Mouse (Mus musculus): Measurements from ENCODE around the gene Frmd8. TPM values are rescaled to one million over a fixed set of nuclear protein-coding genes. Genes with fewer than 3 reads are reported as not detected.

The Frmd8 gene
- total and polyA plus RNA-seq, 2 experiments: 5.2 to 14.2 TPM

GRCm38 (mm10) chr19:5848032-5848825 lies 26.8 kb downstream of the Frmd8 start:
- no peak for TF ChIP-seq CTCF (IDR thresholded peaks at IDR 0.05; ENCODE audit: low read depth, low read length)
- 0 out of 2 replicates have a peak, but pooled peaks have one; percentile 4 for TF ChIP-seq POLR2A (IDR thresholded peaks at IDR 0.05; ENCODE audit: extremely low read depth, insufficient read depth, low read length)
- Histone ChIP-seq H3K27me3 (ENCODE audit: control insufficient read depth, insufficient read depth, low read length) (no peaks in the 10 kb centered on the region), H3K9ac (ENCODE audit: low read depth, low read length) (peak overlapping the region; percentile 83), H3K4me3 (ENCODE audit: insufficient read depth, low read depth, low read length) (peak overlapping the region; percentile 51), H3K79me2 (ENCODE audit: control insufficient read depth, insufficient read depth, low read length) (peaks cover 13% of the 10 kb centered on the region), H3K27ac (replicated peaks; ENCODE audit: insufficient read depth, low read depth, low read length) (peak overlapping the region; percentile 96), H3K4me1 (ENCODE audit: control insufficient read depth, insufficient read depth, low read length) (peaks cover 25% of the 10 kb centered on the region), H3K36me3 (ENCODE audit: control insufficient read depth, insufficient read depth, low read length) (no peaks in the 10 kb centered on the region)
- WGBS: 7% methylated on average over 14 of the region's 14 CpGs
- DNase-seq (ENCODE audit: extremely low read depth, low read depth, low spot score): peak; percentile 87

GRCm38 (mm10) chr19:5847306-5847796 lies 27.7 kb downstream of the Frmd8 start:
- Histone ChIP-seq H3K79me2 (ENCODE audit: control insufficient read depth, insufficient read depth, low read length) (peaks cover 13% of the 10 kb centered on the region), H3K4me3 (ENCODE audit: insufficient read depth, low read depth, low read length) (no peak overlapping the region), H3K36me3 (ENCODE audit: control insufficient read depth, insufficient read depth, low read length) (no peaks in the 10 kb centered on the region), H3K27me3 (ENCODE audit: control insufficient read depth, insufficient read depth, low read length) (no peaks in the 10 kb centered on the region), H3K27ac (replicated peaks; ENCODE audit: insufficient read depth, low read depth, low read length) (peak overlapping the region; percentile 96), H3K9ac (ENCODE audit: low read depth, low read length) (peak overlapping the region; percentile 83), H3K4me1 (ENCODE audit: control insufficient read depth, insufficient read depth, low read length) (peaks cover 25% of the 10 kb centered on the region)
- DNase-seq (ENCODE audit: extremely low read depth, low read depth, low spot score): peak; percentile 61
- TF ChIP-seq CTCF (IDR thresholded peaks at IDR 0.05; ENCODE audit: low read depth, low read length): no peak
- no peak for TF ChIP-seq POLR2A (IDR thresholded peaks at IDR 0.05; ENCODE audit: extremely low read depth, insufficient read depth, low read length)
- WGBS: 27% methylated on average over 4 of the region's 4 CpGs

GRCm38 (mm10) chr19:5846557-5847305 lies 28.3 kb downstream of the Frmd8 start:
- peak; percentile 48; the same call in 1 of the 2 replicates for TF ChIP-seq POLR2A (IDR thresholded peaks at IDR 0.05; ENCODE audit: extremely low read depth, insufficient read depth, low read length)
- TF ChIP-seq CTCF (IDR thresholded peaks at IDR 0.05; ENCODE audit: low read depth, low read length): no peak
- H3K36me3 ChIP-seq (ENCODE audit: control insufficient read depth, insufficient read depth, low read length): no peaks in the 10 kb centered on the region
- peak; percentile 96 for DNase-seq (ENCODE audit: extremely low read depth, low read depth, low spot score)
- peaks cover 13% of the 10 kb centered on the region for H3K79me2 ChIP-seq (ENCODE audit: control insufficient read depth, insufficient read depth, low read length)
- H3K4me3 ChIP-seq (ENCODE audit: insufficient read depth, low read depth, low read length): no peak overlapping the region
- no peaks in the 10 kb centered on the region for H3K27me3 ChIP-seq (ENCODE audit: control insufficient read depth, insufficient read depth, low read length)
- peaks cover 20% of the 10 kb centered on the region for H3K4me1 ChIP-seq (ENCODE audit: control insufficient read depth, insufficient read depth, low read length)
- peak overlapping the region; percentile 83 for H3K9ac ChIP-seq (ENCODE audit: low read depth, low read length)
- WGBS: 0% methylated on average over 16 of the region's 16 CpGs
- H3K27ac ChIP-seq (replicated peaks; ENCODE audit: insufficient read depth, low read depth, low read length): peak overlapping the region; percentile 96

GRCm38 (mm10) chr19:5846154-5846553 lies 28.9 kb downstream of the Frmd8 start:
- H3K4me3 ChIP-seq (ENCODE audit: insufficient read depth, low read depth, low read length): peak overlapping the region; percentile 11
- no peak for DNase-seq (ENCODE audit: extremely low read depth, low read depth, low spot score)
- TF ChIP-seq CTCF (IDR thresholded peaks at IDR 0.05; ENCODE audit: low read depth, low read length): no peak
- no peak for TF ChIP-seq POLR2A (IDR thresholded peaks at IDR 0.05; ENCODE audit: extremely low read depth, insufficient read depth, low read length)
- no peaks in the 10 kb centered on the region for H3K27me3 ChIP-seq (ENCODE audit: control insufficient read depth, insufficient read depth, low read length)
- no peaks in the 10 kb centered on the region for H3K36me3 ChIP-seq (ENCODE audit: control insufficient read depth, insufficient read depth, low read length)
- H3K9ac ChIP-seq (ENCODE audit: low read depth, low read length): peak overlapping the region; percentile 75
- peaks cover 13% of the 10 kb centered on the region for H3K79me2 ChIP-seq (ENCODE audit: control insufficient read depth, insufficient read depth, low read length)
- H3K4me1 ChIP-seq (ENCODE audit: control insufficient read depth, insufficient read depth, low read length): peaks cover 15% of the 10 kb centered on the region
- WGBS: 3% methylated on average over 7 of the region's 7 CpGs
- H3K27ac ChIP-seq (replicated peaks; ENCODE audit: insufficient read depth, low read depth, low read length): peak overlapping the region; percentile 96

- Histone ChIP-seq H3K79me2 (ENCODE audit: control insufficient read depth, insufficient read depth, low read length) (peaks cover 13% of the 10 kb centered on the region), H3K27ac (replicated peaks; ENCODE audit: insufficient read depth, low read depth, low read length) (peak overlapping the region; percentile 96), H3K27me3 (ENCODE audit: control insufficient read depth, insufficient read depth, low read length) (no peaks in the 10 kb centered on the region), H3K4me1 (ENCODE audit: control insufficient read depth, insufficient read depth, low read length) (peaks cover 11% of the 10 kb centered on the region), H3K36me3 (ENCODE audit: control insufficient read depth, insufficient read depth, low read length) (no peaks in the 10 kb centered on the region), H3K9ac (ENCODE audit: low read depth, low read length) (peak overlapping the region; percentile 81), H3K4me3 (ENCODE audit: insufficient read depth, low read depth, low read length) (peak overlapping the region; percentile 71)
- peak; percentile 98 for DNase-seq (ENCODE audit: extremely low read depth, low read depth, low spot score)
- under 1% methylated on average over 45 of the region's 45 CpGs for WGBS
- TF ChIP-seq CTCF (IDR thresholded peaks at IDR 0.05; ENCODE audit: low read depth, low read length) (0 out of 2 replicates have a peak, but pooled peaks have one; percentile 0), POLR2A (IDR thresholded peaks at IDR 0.05; ENCODE audit: extremely low read depth, insufficient read depth, low read length) (peak; percentile 99)
Observed at GRCm38 (mm10) chr19:5845319-5846135, 29.5 kb downstream of the Frmd8 start.

Measured in liver, adult 2 months (tissue).